16 mouse cellular contexts compared by ENCODE assay signal in genomic region chr7:37874382-37874781, GRCm38 (mm10).
DNase-seq lines count a peak whose midpoint lies in the region; ATAC-seq and TF ChIP-seq lines count a peak whose summit lies in the region.
"Had no signal": no experiment of that assay in that cellular context is flagged by ENCODE, and none has a peak within 500 bp of the region (broad histone marks: within the 10 kb centered on the region; RNA-seq: fewer than 3 reads in every experiment).

No protein-coding gene starts in this region.

- H3K4me3 ChIP-seq in forebrain, postnatal 0 days (ENCODE audit: low read depth, low read length): no peak overlapping the region
- H3K4me3 ChIP-seq: hindbrain, embryonic 15.5 days; neural tube, embryonic 15.5 days had no signal

- no peak overlapping the region for H3K27ac ChIP-seq in forebrain, postnatal 0 days (ENCODE audit: low read depth, low read length)
- H3K27ac ChIP-seq: hindbrain, embryonic 15.5 days; neural tube, embryonic 15.5 days had no signal

- no peak for ATAC-seq in frontal cortex, adult (ENCODE audit: low TSS enrichment)
- peak; percentile 79 for ATAC-seq in forebrain, postnatal 0 days

- no peaks in the 10 kb centered on the region for H3K36me3 ChIP-seq in forebrain, postnatal 0 days (ENCODE audit: insufficient read depth)
- H3K36me3 ChIP-seq: G1E; hindbrain, embryonic 15.5 days; neural tube, embryonic 15.5 days had no signal

- H3K27me3 ChIP-seq in forebrain, postnatal 0 days (ENCODE audit: insufficient read depth, low read length): no peaks in the 10 kb centered on the region
- H3K27me3 ChIP-seq: hindbrain, embryonic 15.5 days; neural tube, embryonic 15.5 days had no signal

- no peaks in the 10 kb centered on the region for H3K4me1 ChIP-seq in forebrain, postnatal 0 days (ENCODE audit: insufficient read depth)
- H3K4me1 ChIP-seq: hindbrain, embryonic 15.5 days had no signal

- WGBS in forebrain, postnatal 0 days: 49% methylated on average over 12 of the region's 12 CpGs

- H3K9ac ChIP-seq in forebrain, postnatal 0 days: no peak overlapping the region
- H3K9ac ChIP-seq: hindbrain, embryonic 15.5 days; neural tube, embryonic 15.5 days had no signal

- DNase-seq in frontal cortex, postnatal 10 days (ENCODE audit: low spot score in 2 of 2): peak; percentile 47 to 49
- DNase-seq in forebrain, postnatal 0 days: peak; percentile 67
- peak; percentile 51 to 59 for DNase-seq in layer of hippocampus, postnatal 14 days (ENCODE audit: low spot score in 2 of 2)
- peak; percentile 73 to 76 for DNase-seq in right cerebral cortex, postnatal 10 days (ENCODE audit: low spot score in 2 of 2)
- no peak for DNase-seq in spleen, postnatal 36 days (ENCODE audit: low spot score in 2 of 2)
- DNase-seq in natural killer cell, adult 2 months (ENCODE audit: low spot score in 2 of 2): no peak
- no peak for DNase-seq in cerebellum, adult 8-10 months
- DNase-seq: adrenal gland, postnatal 36 days; cerebellum, adult 18-20 months; heart, adult 11 months; kidney, adult 8-10 months had no signal

- no peak for TF ChIP-seq CTCF in forebrain, postnatal 0 days (IDR thresholded peaks at IDR 0.05; ENCODE audit: low read depth)

- no peak overlapping the region for H3K4me2 ChIP-seq in forebrain, postnatal 0 days (ENCODE audit: low read depth)
- H3K4me2 ChIP-seq: hindbrain, embryonic 15.5 days; liver, embryonic 11.5 days; neural tube, embryonic 15.5 days had no signal

- H3K9me3 ChIP-seq in forebrain, postnatal 0 days (ENCODE audit: low read length): no peaks in the 10 kb centered on the region
- H3K9me3 ChIP-seq: hindbrain, embryonic 15.5 days; neural tube, embryonic 15.5 days had no signal

Comparison
In these comparisons a context has a peak if more than half of its experiments do, and no peak if none do; other contexts are left out.
1. DNase-seq: peak in frontal cortex, postnatal 10 days (2 of 2), forebrain, postnatal 0 days (single experiment), layer of hippocampus, postnatal 14 days (2 of 2) and right cerebral cortex, postnatal 10 days (2 of 2); none in spleen, postnatal 36 days (0 of 2), natural killer cell, adult 2 months (0 of 2) and cerebellum, adult 8-10 months (single experiment).